Mouse (Mus musculus): ENCODE measurements around the gene Sec31a.
A peak's percentile ranks its signal among the peaks of the same experiment; 100 is the strongest.

The Sec31a gene

GRCm38 (mm10) chr5:100350907-100351456, 65.1 kb downstream of the Sec31a start:
- DNase-seq (ENCODE audit: low read depth, low spot score), result no peak

- DNase-seq (ENCODE audit: low read depth, low spot score), result no peak
These were observed 66.5 kb downstream of the Sec31a start for GRCm38 (mm10) chr5:100349287-100350215.

GRCm38 (mm10) chr5:100345118-100345517, 70.9 kb downstream of the Sec31a start:
- DNase-seq (ENCODE audit: low read depth, low spot score), result no peak

- DNase-seq (ENCODE audit: low read depth, low spot score), result no peak
These were observed 72.9 kb downstream of the Sec31a start for GRCm38 (mm10) chr5:100343087-100343486.

- no peak for DNase-seq (ENCODE audit: low read depth, low spot score)
These were observed 73.6 kb downstream of the Sec31a start for GRCm38 (mm10) chr5:100342422-100342821.

GRCm38 (mm10) chr5:100341042-100341441, 75.0 kb downstream of the Sec31a start:
- no peak for DNase-seq (ENCODE audit: low read depth, low spot score)

GRCm38 (mm10) chr5:100337852-100338251, 78.2 kb downstream of the Sec31a start:
- DNase-seq (ENCODE audit: low read depth, low spot score), result no peak

GRCm38 (mm10) chr5:100336876-100337275, 79.2 kb downstream of the Sec31a start:
- DNase-seq (ENCODE audit: low read depth, low spot score), result no peak

GRCm38 (mm10) chr5:100335581-100336080, 80.4 kb downstream of the Sec31a start:
- DNase-seq (ENCODE audit: low read depth, low spot score), result no peak

GRCm38 (mm10) chr5:100334686-100335085, 81.3 kb downstream of the Sec31a start:
- no peak for DNase-seq (ENCODE audit: low read depth, low spot score)

GRCm38 (mm10) chr5:100333607-100334380, 82.2 kb downstream of the Sec31a start:
- DNase-seq (ENCODE audit: low read depth, low spot score), result no peak

GRCm38 (mm10) chr5:100332300-100333004, 83.6 kb downstream of the Sec31a start:
- DNase-seq (ENCODE audit: low read depth, low spot score), result no peak

- DNase-seq (ENCODE audit: low read depth, low spot score), result no peak
These were observed 84.4 kb downstream of the Sec31a start for GRCm38 (mm10) chr5:100331636-100332035.

GRCm38 (mm10) chr5:100322081-100322480, 94.0 kb downstream of the Sec31a start:
- peak; percentile 71 for DNase-seq (ENCODE audit: low read depth, low spot score)

- DNase-seq (ENCODE audit: low read depth, low spot score), result no peak
These were observed 98.2 kb downstream of the Sec31a start for GRCm38 (mm10) chr5:100317842-100318241.

- no peak for DNase-seq (ENCODE audit: low read depth, low spot score)
These were observed 99.0 kb downstream of the Sec31a start for GRCm38 (mm10) chr5:100317010-100317409.

- no peak for DNase-seq (ENCODE audit: low read depth, low spot score)
These were observed 100.4 kb downstream of the Sec31a start for GRCm38 (mm10) chr5:100315646-100316045.

GRCm38 (mm10) chr5:100312391-100312790, 103.6 kb downstream of the Sec31a start:
- no peak for DNase-seq (ENCODE audit: low read depth, low spot score)
